In genomic region chr10:127288328-127288799, GRCm38 (mm10) we compare ENCODE assay signal across 8 mouse cellular contexts. TPM values are rescaled to one million over a fixed set of nuclear protein-coding genes. Genes with fewer than 3 reads are reported as not detected.
DNase-seq lines count a peak whose midpoint lies in the region; ATAC-seq and TF ChIP-seq lines count a peak whose summit lies in the region.

No protein-coding gene starts in this region.

- peak overlapping the region; percentile 77 for H3K9ac ChIP-seq in hindbrain, postnatal 0 days (replicated peaks; ENCODE audit: low read length)
- H3K9ac ChIP-seq in lung, embryonic 16.5 days (ENCODE audit: low read length), result peak overlapping the region; percentile 86

- peak; percentile 3 for ATAC-seq in hindbrain, postnatal 0 days
- ATAC-seq in lung, embryonic 16.5 days (ENCODE audit: low read depth), result peak; percentile 22

- no peaks in the 10 kb centered on the region for H3K9me3 ChIP-seq in forebrain, embryonic 10.5 days
- H3K9me3 ChIP-seq in hindbrain, postnatal 0 days (ENCODE audit: low read length), result no peaks in the 10 kb centered on the region
- no peaks in the 10 kb centered on the region for H3K9me3 ChIP-seq in lung, embryonic 16.5 days (ENCODE audit: control insufficient read depth, low read length)

- peak overlapping the region; percentile 80 for H3K4me2 ChIP-seq in hindbrain, postnatal 0 days (ENCODE audit: low read depth, low read length)
- peak overlapping the region; percentile 91 for H3K4me2 ChIP-seq in lung, embryonic 16.5 days (ENCODE audit: low read depth, low read length)

- H3K27ac ChIP-seq in forebrain, embryonic 10.5 days, result peak overlapping the region; percentile 97
- H3K27ac ChIP-seq in hindbrain, postnatal 0 days, result peak overlapping the region; percentile 97
- peak overlapping the region; percentile 100 for H3K27ac ChIP-seq in lung, embryonic 16.5 days (ENCODE audit: low read length)
- peak overlapping the region; percentile 87 for H3K27ac ChIP-seq in small intestine, adult 2 months (ENCODE audit: insufficient read depth, low read depth, low read length)

- DNase-seq in left cerebral cortex, postnatal 14 days (ENCODE audit: low spot score in 2 of 2), result peak; percentile 34 to 37
- no peak for DNase-seq in left cerebral cortex, adult 8-10 months (ENCODE audit: low spot score in 2 of 2)
- DNase-seq in T-cell, adult 2 months (ENCODE audit: low spot score), result peak; percentile 42
- DNase-seq in forebrain, embryonic 10.5 days (ENCODE audit: extremely low spot score, low spot score), result peak; percentile 66
- DNase-seq in hindbrain, postnatal 0 days (ENCODE audit: low spot score), result peak; percentile 63
- DNase-seq in c-Kit-positive CD71-positive TER-119-positive erythroid progenitor cells, embryonic 14.5 days (ENCODE audit: low spot score), result no peak

- TF ChIP-seq CTCF in hindbrain, postnatal 0 days (IDR thresholded peaks at IDR 0.05; ENCODE audit: low read depth), result no peak
- no peak for TF ChIP-seq CTCF in small intestine, adult 2 months (IDR thresholded peaks at IDR 0.05; ENCODE audit: extremely low read depth, insufficient read length, insufficient replicate concordance, low read depth, low read length)

- 1% methylated on average over 22 of the region's 28 CpGs for WGBS in forebrain, embryonic 10.5 days
- under 1% methylated on average over 15 of the region's 28 CpGs for WGBS in hindbrain, postnatal 0 days
- WGBS in lung, embryonic 16.5 days, result 2% methylated on average over 16 of the region's 28 CpGs
- WGBS in small intestine, adult 2 months, result under 1% methylated on average over 27 of the region's 28 CpGs

- intact Hi-C loops in left cerebral cortex, postnatal 14 days (cut with DNase I), result loop anchor here (2.0 kb wide), 1 partner anchor 22 kb away; the partner anchor contains the start of gene Dctn2

- TF ChIP-seq POLR2A in small intestine, adult 2 months (IDR thresholded peaks at IDR 0.05; ENCODE audit: low read depth, low read length), result peak; percentile 17; the same call in 1 of the 2 replicates

- H3K4me3 ChIP-seq in forebrain, embryonic 10.5 days, result peak overlapping the region; percentile 79
- peak overlapping the region; percentile 69 for H3K4me3 ChIP-seq in hindbrain, postnatal 0 days (ENCODE audit: low read length)
- H3K4me3 ChIP-seq in lung, embryonic 16.5 days (ENCODE audit: low read length), result peak overlapping the region; percentile 84
- H3K4me3 ChIP-seq in small intestine, adult 2 months (ENCODE audit: low read depth, low read length), result peak overlapping the region; percentile 97

- peaks cover 58% of the 10 kb centered on the region for H3K36me3 ChIP-seq in forebrain, embryonic 10.5 days (replicated peaks)
- peaks cover 14% of the 10 kb centered on the region for H3K36me3 ChIP-seq in hindbrain, postnatal 0 days (ENCODE audit: insufficient read depth, low read length)
- H3K36me3 ChIP-seq in lung, embryonic 16.5 days (ENCODE audit: control insufficient read depth, insufficient read depth, low read length), result peaks cover 25% of the 10 kb centered on the region
- H3K36me3 ChIP-seq in small intestine, adult 2 months (ENCODE audit: control insufficient read depth, insufficient read depth, low read length), result peaks cover 44% of the 10 kb centered on the region

- peaks cover 75% of the 10 kb centered on the region for H3K4me1 ChIP-seq in forebrain, embryonic 10.5 days
- H3K4me1 ChIP-seq in hindbrain, postnatal 0 days (ENCODE audit: insufficient read depth, low read length), result peaks cover 33% of the 10 kb centered on the region
- H3K4me1 ChIP-seq in lung, embryonic 16.5 days (replicated peaks; ENCODE audit: control insufficient read depth, insufficient read depth, low read length), result peaks cover 36% of the 10 kb centered on the region
- H3K4me1 ChIP-seq in small intestine, adult 2 months (ENCODE audit: control insufficient read depth, insufficient read depth, insufficient read length, low read length), result peaks cover 28% of the 10 kb centered on the region

- no peaks in the 10 kb centered on the region for H3K27me3 ChIP-seq in forebrain, embryonic 10.5 days (ENCODE audit: poor library complexity, severe bottlenecking)
- no peaks in the 10 kb centered on the region for H3K27me3 ChIP-seq in hindbrain, postnatal 0 days (ENCODE audit: insufficient read depth, low read length)
- no peaks in the 10 kb centered on the region for H3K27me3 ChIP-seq in lung, embryonic 16.5 days (ENCODE audit: control insufficient read depth, insufficient read depth, low read depth, low read length)
- H3K27me3 ChIP-seq in small intestine, adult 2 months (ENCODE audit: control insufficient read depth, insufficient read depth, low read length), result no peaks in the 10 kb centered on the region

RNA-seq across cellular contexts. Expression of gene Mbd6, which starts 0.5 kb away (rescaled TPM):
- 10 to 100 TPM; 41.2 to 44.7 TPM for total RNA-seq in left cerebral cortex, postnatal 14 days (2021)
- 10 to 100 TPM; 32.5 to 53.7 (median 44.4) TPM for total RNA-seq in left cerebral cortex, adult 8-10 months (2022)
- 9.1 and 11.4 TPM in 2 replicates for polyA plus RNA-seq in forebrain, embryonic 10.5 days (2016; fragmentation: Nextera tagmentation; extraction: Ambion mirVana)
- total RNA-seq in hindbrain, postnatal 0 days (2014; rRNA removed), result 8.1 and 11.2 TPM in 2 replicates
- 8.3 and 11.5 TPM in 2 replicates for polyA plus RNA-seq in hindbrain, postnatal 0 days (2015; fragmentation: Nextera tagmentation; extraction: Ambion mirVana)
- 10.6 and 15.2 TPM in 2 replicates for polyA plus RNA-seq in lung, embryonic 16.5 days (2015; fragmentation: Nextera tagmentation; extraction: Ambion mirVana)
- 39.3 and 76.2 TPM in 2 replicates for polyA plus RNA-seq in small intestine, adult 2 months (2012; rRNA removed)

RNA-seq across cellular contexts. Expression of gene Dctn2, which starts 22.2 kb away (rescaled TPM):
- 100 to 1,000 TPM; 308 to 321 TPM for total RNA-seq in left cerebral cortex, postnatal 14 days (2021)
- total RNA-seq in left cerebral cortex, adult 8-10 months (2022), result 100 to 1,000 TPM; 254 to 263 (median 254) TPM
- polyA plus RNA-seq in forebrain, embryonic 10.5 days (2016; fragmentation: Nextera tagmentation; extraction: Ambion mirVana), result 192 and 206 TPM in 2 replicates
- total RNA-seq in hindbrain, postnatal 0 days (2014; rRNA removed), result 314 and 348 TPM in 2 replicates
- polyA plus RNA-seq in hindbrain, postnatal 0 days (2015; fragmentation: Nextera tagmentation; extraction: Ambion mirVana), result 319 and 323 TPM in 2 replicates
- 183 and 194 TPM in 2 replicates for polyA plus RNA-seq in lung, embryonic 16.5 days (2015; fragmentation: Nextera tagmentation; extraction: Ambion mirVana)
- polyA plus RNA-seq in small intestine, adult 2 months (2012; rRNA removed), result 92.0 and 190 TPM in 2 replicates

RNA-seq across cellular contexts. Expression of gene Mars, which starts 23.2 kb away (rescaled TPM):
- 10 to 100 TPM; 59.1 to 61.5 TPM for total RNA-seq in left cerebral cortex, postnatal 14 days (2021)
- total RNA-seq in left cerebral cortex, adult 8-10 months (2022), result 10 to 100 TPM; 54.2 to 61.3 (median 56.8) TPM
- 191 and 202 TPM in 2 replicates for polyA plus RNA-seq in forebrain, embryonic 10.5 days (2016; fragmentation: Nextera tagmentation; extraction: Ambion mirVana)
- total RNA-seq in hindbrain, postnatal 0 days (2014; rRNA removed), result 74.4 and 90.4 TPM in 2 replicates
- 104 TPM in 2 replicates for polyA plus RNA-seq in hindbrain, postnatal 0 days (2015; fragmentation: Nextera tagmentation; extraction: Ambion mirVana)
- polyA plus RNA-seq in lung, embryonic 16.5 days (2015; fragmentation: Nextera tagmentation; extraction: Ambion mirVana), result 86.1 and 93.9 TPM in 2 replicates
- polyA plus RNA-seq in small intestine, adult 2 months (2012; rRNA removed), result 24.0 and 30.7 TPM in 2 replicates

RNA-seq across cellular contexts. Expression of gene Kif5a, which starts 25.2 kb away (rescaled TPM):
- 100 to 1,000 TPM; 581 to 593 TPM for total RNA-seq in left cerebral cortex, postnatal 14 days (2021)
- 1,000 to 10,000 TPM; 1,113 to 1,308 (median 1,238) TPM for total RNA-seq in left cerebral cortex, adult 8-10 months (2022)
- 6.6 and 7.9 TPM in 2 replicates for polyA plus RNA-seq in forebrain, embryonic 10.5 days (2016; fragmentation: Nextera tagmentation; extraction: Ambion mirVana)
- total RNA-seq in hindbrain, postnatal 0 days (2014; rRNA removed), result 231 and 249 TPM in 2 replicates
- polyA plus RNA-seq in hindbrain, postnatal 0 days (2015; fragmentation: Nextera tagmentation; extraction: Ambion mirVana), result 98.4 and 103 TPM in 2 replicates
- polyA plus RNA-seq in lung, embryonic 16.5 days (2015; fragmentation: Nextera tagmentation; extraction: Ambion mirVana), result 1.2 TPM in 2 replicates
- 1.1 and 1.8 TPM in 2 replicates for polyA plus RNA-seq in small intestine, adult 2 months (2012; rRNA removed)

RNA-seq across cellular contexts. Expression of gene Arhgap9, which starts 33.4 kb away (rescaled TPM):
- 1 to 10 TPM in 1 of 2 experiments, under 1 TPM in 1; 0.66 to 1.2 TPM for total RNA-seq in left cerebral cortex, postnatal 14 days (2021)
- total RNA-seq in left cerebral cortex, adult 8-10 months (2022), result 1 to 10 TPM in 2 of 4 experiments, under 1 TPM in 2; 0.74 to 2.6 (median 1.6) TPM
- polyA plus RNA-seq in forebrain, embryonic 10.5 days (2016; fragmentation: Nextera tagmentation; extraction: Ambion mirVana), result 1.5 and 1.7 TPM in 2 replicates
- total RNA-seq in hindbrain, postnatal 0 days (2014; rRNA removed), result 1.0 and 1.5 TPM in 2 replicates
- polyA plus RNA-seq in hindbrain, postnatal 0 days (2015; fragmentation: Nextera tagmentation; extraction: Ambion mirVana), result 1.2 and 1.3 TPM in 2 replicates
- polyA plus RNA-seq in lung, embryonic 16.5 days (2015; fragmentation: Nextera tagmentation; extraction: Ambion mirVana), result 5.5 and 6.9 TPM in 2 replicates
- polyA plus RNA-seq in small intestine, adult 2 months (2012; rRNA removed), result 7.1 and 11.2 TPM in 2 replicates

Comparison
In these comparisons a context has a peak if more than half of its experiments do, and no peak if none do; other contexts are left out.
1. DNase-seq: peak in left cerebral cortex, postnatal 14 days (2 of 2), T-cell, adult 2 months (single experiment), forebrain, embryonic 10.5 days (single experiment) and hindbrain, postnatal 0 days (single experiment); none in left cerebral cortex, adult 8-10 months (0 of 2) and c-Kit-positive CD71-positive TER-119-positive erythroid progenitor cells, embryonic 14.5 days (single experiment).
2. Peak in every context shown above with its lines, with median percentiles within 50 percentile points of each other: H3K27ac ChIP-seq and H3K4me3 ChIP-seq.